Mouse (Mus musculus) stomach, postnatal 0 days (tissue): ENCODE measurements around the gene Dlgap1.

Experiments
- CTCF ChIP-seq: IDR thresholded peaks from 2 replicates; pipeline ENCODE4 v1.5.1; 2016; ENCODE audit warnings: antibody characterized with exemption, low read depth, mild to moderate bottlenecking, moderate library complexity
- EP300 ChIP-seq: optimal IDR thresholded peaks from 2 replicates; pipeline ENCODE3; 2016; ENCODE audit warnings: antibody characterized with exemption

GRCm38 (mm10) chr17:70728719-70729281 lies 759.9 kb downstream of the Dlgap1 start:
- TF ChIP-seq CTCF (peak; percentile 1; the same call in 1 of the 2 replicates), EP300 (peak; percentile 54)
